Mouse (Mus musculus): ENCODE data around the gene Klc3.

DNA sequence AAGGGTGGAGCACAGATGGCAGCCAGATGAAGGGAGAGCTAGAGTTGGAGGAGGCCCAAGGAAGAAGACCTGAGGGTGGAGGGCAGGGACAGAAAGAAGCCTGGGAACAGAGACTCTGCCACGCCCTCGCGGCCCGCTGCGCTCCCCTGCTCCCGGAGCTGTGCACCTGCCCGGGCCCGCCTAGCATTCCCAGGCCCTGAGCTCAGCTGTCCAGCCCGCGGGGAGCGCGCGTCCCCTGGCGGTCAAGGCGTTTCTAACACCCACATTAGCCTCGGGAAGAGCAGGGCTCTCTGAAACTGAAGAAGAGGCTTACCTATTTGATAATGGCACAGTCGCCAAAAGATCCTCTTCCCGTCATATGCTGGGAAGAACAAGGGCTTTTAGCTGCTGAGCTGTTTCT lies 40.0 kb downstream of the Klc3 start:
- TF ChIP-seq CTCF (IDR thresholded peaks at IDR 0.05; ENCODE audit: control insufficient read depth, insufficient read depth, insufficient replicate concordance, low read depth, low read length) (peak; percentile 90), POLR2A (IDR thresholded peaks at IDR 0.05; ENCODE audit: control insufficient read depth, low read depth, low read length) (no peak)
